Mouse (Mus musculus): ENCODE data around the gene Klhl36.

- TF ChIP-seq CTCF (IDR thresholded peaks at IDR 0.05; ENCODE audit: low read depth) = no peak
- TF ChIP-seq EP300 (IDR thresholded peaks at IDR 0.05; ENCODE audit: low read depth) = no peak
Observed at GRCm38 (mm10) chr8:119885612-119886011, 23.5 kb downstream of the Klhl36 start.

Measured in heart, postnatal 0 days (tissue).